Mouse (Mus musculus) erythroblast, embryonic 14.5 days (primary cell): Measurements from ENCODE around the gene Mark4.

Experiments used
- GATA1 ChIP-seq: IDR thresholded peaks from 2 replicates; pipeline ENCODE4 v1.6.1; 2012; ENCODE audit warnings: low read length, inconsistent platforms, mixed read lengths
- TAL1 ChIP-seq: IDR thresholded peaks from 3 replicates; pipeline ENCODE4 v1.6.1; 2012; ENCODE audit warnings: low read length, inconsistent platforms, mixed read lengths

DNA sequence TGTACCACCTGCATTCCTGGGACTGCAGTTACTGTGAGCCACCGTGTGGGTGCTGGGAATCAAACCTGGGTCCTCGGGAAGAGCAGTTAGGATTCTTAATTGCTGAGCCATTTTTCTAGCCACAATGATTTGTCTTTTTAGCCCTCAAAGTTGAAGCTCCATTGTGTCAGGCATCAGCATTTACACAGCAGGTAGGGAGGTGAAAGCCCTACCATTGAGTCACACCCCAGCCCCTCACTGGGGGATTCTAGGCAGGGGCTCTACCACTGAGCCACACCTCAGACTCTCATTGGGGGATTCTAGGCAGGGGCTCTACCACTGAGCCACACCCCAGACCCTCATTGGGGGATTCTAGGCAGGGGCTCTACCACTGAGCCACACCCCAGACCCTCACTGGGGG lies 22.3 kb downstream of the Mark4 start:
- TF ChIP-seq GATA1 = no peak
- no peak for TF ChIP-seq TAL1
